Mouse (Mus musculus) megakaryocyte, adult 5-6 weeks (primary cell): Measurements from ENCODE around the gene Gm47429. TPM values are rescaled to one million over a fixed set of nuclear protein-coding genes. Genes with fewer than 3 reads are reported as not detected.
"Not testable (repeated sequence)": the region's sequence is repeated elsewhere in the genome, so short reads cannot be mapped to it uniquely, and the experiment has no call there.

Experiments
- ATAC-seq: 2 replicates; pipeline ENCODE4 v1.8.0; 2016; ENCODE audit warnings: mild to moderate bottlenecking, inconsistent platforms; ENCODE audit not compliant: poor library complexity, severe bottlenecking
- total RNA-seq, 2 experiments: library from RNA; stranded (forward) in 1 of 2; stranded (reverse) in 1 of 2; fragments of 153-499, 151-499 nt in 1 of 2; fragments of 221-1000, 200-1000 nt in 1 of 2; gene quantifications; 2 replicates each; pipeline versions ENCODE4 v1.2.3 to v1.2.4; 2015 to 2017

Gene Gm47429
- total RNA-seq (2015) (not detected in 2 replicates), total RNA-seq (2017) (not detected in 2 replicates)

- ATAC-seq = no peak
Measured at GRCm38 (mm10) chr13:50443812-50444211, at the start of gene Gm47429. TSS of gene Gm47429 (minus strand) at chr13:50443912.

GRCm38 (mm10) chr13:50488510-50488909, 44.8 kb upstream of the Gm47429 start:
- ATAC-seq = not testable (repeated sequence)

- no peak for ATAC-seq
Measured at GRCm38 (mm10) chr13:50467007-50467406, 23.3 kb upstream of the Gm47429 start, which contains the start of gene Nutm2. TSS of gene Nutm2 (plus strand) at chr13:50467307.

- ATAC-seq = no peak
Measured at GRCm38 (mm10) chr13:50464621-50465562, 21.2 kb upstream of the Gm47429 start.

- ATAC-seq = not testable (repeated sequence)
Measured at GRCm38 (mm10) chr13:50460433-50460832, 16.7 kb upstream of the Gm47429 start.

GRCm38 (mm10) chr13:50453426-50453825, 9.7 kb upstream of the Gm47429 start:
- ATAC-seq = no peak

GRCm38 (mm10) chr13:50452266-50452665, 8.6 kb upstream of the Gm47429 start:
- ATAC-seq = not testable (repeated sequence)

- ATAC-seq = no peak
Measured at GRCm38 (mm10) chr13:50445261-50445660, 1.5 kb upstream of the Gm47429 start.

GRCm38 (mm10) chr13:50426686-50427085, 17.0 kb downstream of the Gm47429 start:
- no peak for ATAC-seq

- no peak for ATAC-seq
Measured at GRCm38 (mm10) chr13:50424517-50424916, 19.2 kb downstream of the Gm47429 start.

GRCm38 (mm10) chr13:50423625-50424209, 20.0 kb downstream of the Gm47429 start:
- ATAC-seq = no peak

- ATAC-seq = no peak
Measured at GRCm38 (mm10) chr13:50418421-50418820, 25.3 kb downstream of the Gm47429 start.

GRCm38 (mm10) chr13:50417389-50418183, 26.1 kb downstream of the Gm47429 start, which contains the start of gene Fbxw17:
TSS of gene Fbxw17 (plus strand) at chr13:50417864.
- peak; percentile 98 for ATAC-seq

Other genes starting within 250 kb of the Gm47429 start
- not detected in 2 replicates for gene Gm906, start 193.6 kb downstream of the Gm47429 start, total RNA-seq (2015)
- not detected in 2 replicates for gene Gm906, start 193.6 kb downstream of the Gm47429 start, total RNA-seq (2017)
- gene Fbxw17, start 26.0 kb downstream of the Gm47429 start, total RNA-seq (2015) = 15.3 and 15.9 TPM in 2 replicates
- 12.6 and 16.3 TPM in 2 replicates for gene Fbxw17, start 26.0 kb downstream of the Gm47429 start, total RNA-seq (2017)
- not detected in 2 replicates for gene Nutm2, start 23.4 kb upstream of the Gm47429 start, total RNA-seq (2015)
- not detected in 2 replicates for gene Nutm2, start 23.4 kb upstream of the Gm47429 start, total RNA-seq (2017)
- not detected in 2 replicates for gene Gm904, start 199.3 kb upstream of the Gm47429 start, total RNA-seq (2015)
- not detected in 2 replicates for gene Gm904, start 199.3 kb upstream of the Gm47429 start, total RNA-seq (2017)